Mouse (Mus musculus): Measurements from ENCODE around the gene Krtap4-7. TPM values are rescaled to one million over a fixed set of nuclear protein-coding genes. Genes with fewer than 3 reads are reported as not detected.
"Not testable (repeated sequence)": the region's sequence is repeated elsewhere in the genome, so short reads cannot be mapped to it uniquely, and the experiment has no call there.

Krtap4-7 gene
- polyA plus RNA-seq (2015; fragmentation: Nextera tagmentation; extraction: Ambion mirVana) = not detected in 2 replicates

DNA sequence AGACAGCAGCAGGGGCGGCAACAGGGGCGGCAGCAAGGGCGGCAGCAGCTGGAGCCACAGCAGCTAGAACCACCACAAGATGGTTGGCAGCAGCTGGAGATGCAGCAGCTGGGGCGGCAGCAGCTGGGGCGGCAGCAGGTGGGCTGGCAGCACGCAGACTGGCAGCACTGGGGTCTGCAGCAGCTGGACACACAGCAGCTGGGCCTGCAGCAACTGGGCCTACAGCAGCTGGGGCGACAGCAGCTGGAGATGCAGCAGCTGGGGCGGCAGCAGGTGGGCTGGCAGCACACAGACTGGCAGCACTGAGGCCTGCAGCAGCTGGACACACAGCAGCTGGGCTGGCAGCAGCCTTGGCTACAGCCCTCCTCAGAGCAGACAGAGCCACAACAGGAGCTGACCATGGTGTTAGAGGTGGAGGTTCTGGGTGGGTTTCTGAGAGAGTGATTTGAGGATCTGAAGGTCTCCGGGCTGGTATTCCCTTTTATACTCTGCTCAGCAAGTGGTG, at the start of gene Krtap4-7:
TSS of gene Krtap4-7 (minus strand) at position 455 of the 505 bp plus-strand sequence.
- ATAC-seq (replicated peaks; ENCODE audit: insufficient number of reproducible peaks, insufficient read depth, low FRiP score, low read depth); H3K27ac ChIP-seq; H3K4me2 ChIP-seq; H3K4me1 ChIP-seq (replicated peaks); H3K9ac ChIP-seq; H3K4me3 ChIP-seq; H3K36me3 ChIP-seq; H3K27me3 ChIP-seq; H3K9me3 ChIP-seq (replicated peaks): not testable (repeated sequence)
- WGBS = 74% methylated on average over 9 of the region's 9 CpGs

DNA sequence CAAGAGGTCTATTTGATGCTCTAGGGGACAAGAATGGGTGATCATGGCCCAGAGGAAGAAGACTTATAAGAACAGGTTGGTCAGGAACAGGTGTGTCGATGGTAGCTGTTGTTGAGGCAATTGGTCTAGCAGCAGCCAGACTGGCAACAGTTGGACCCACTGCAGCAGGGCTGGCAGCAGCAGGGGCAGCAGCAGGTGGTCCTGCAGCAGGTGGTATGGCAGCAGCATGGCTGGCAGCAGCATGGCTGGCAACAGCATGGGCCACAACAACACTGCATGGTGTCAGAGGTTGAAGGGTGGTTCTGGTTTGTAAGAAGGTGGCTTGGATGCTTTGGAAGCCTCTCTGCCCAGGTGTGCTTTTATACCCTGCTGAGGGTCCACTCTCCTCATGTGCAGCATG, 46.6 kb upstream of the Krtap4-7 start, which contains the start of gene Gm14190:
TSS of gene Gm14190 (minus strand) at position 278 of the 400 bp plus-strand sequence.
- H3K4me1 ChIP-seq (replicated peaks) = no peaks in the 10 kb centered on the region
- H3K27ac ChIP-seq = no peak within 1 kb of the TSS
- WGBS = 76% methylated on average over 1 of the region's 1 CpGs
- H3K27me3 ChIP-seq = no peaks in the 10 kb centered on the region
- no peak within 1 kb of the TSS for H3K4me2 ChIP-seq
- H3K36me3 ChIP-seq = no peaks in the 10 kb centered on the region
- no peaks in the 10 kb centered on the region for H3K9me3 ChIP-seq (replicated peaks)
- no peak for ATAC-seq (replicated peaks; ENCODE audit: insufficient number of reproducible peaks, insufficient read depth, low FRiP score, low read depth)
- no peak within 1 kb of the TSS for H3K9ac ChIP-seq
- no peak within 1 kb of the TSS for H3K4me3 ChIP-seq

DNA sequence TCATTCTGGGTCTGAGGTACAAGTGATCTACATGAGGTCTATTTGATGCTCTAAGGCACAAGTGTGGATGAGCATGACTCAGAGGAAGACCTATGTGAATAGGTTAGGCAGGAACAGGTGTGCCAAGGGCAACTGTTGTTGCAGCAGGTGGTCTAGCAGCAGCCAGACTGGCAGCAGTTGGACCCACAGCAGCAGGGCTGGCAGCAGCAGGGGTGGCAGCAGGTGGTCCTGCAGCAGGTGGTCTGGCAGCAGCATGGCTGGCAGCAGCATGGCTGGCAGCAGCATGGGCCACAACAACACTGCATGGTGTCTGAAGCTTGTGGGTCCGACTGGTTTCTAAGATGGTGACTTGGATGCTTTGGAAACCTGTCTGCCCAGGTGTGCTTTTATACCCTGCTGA, 41.3 kb upstream of the Krtap4-7 start:
- not testable (repeated sequence) for H3K4me2 ChIP-seq; H3K4me1 ChIP-seq (replicated peaks); H3K27me3 ChIP-seq; H3K9me3 ChIP-seq (replicated peaks); H3K4me3 ChIP-seq; H3K36me3 ChIP-seq; H3K27ac ChIP-seq; ATAC-seq (replicated peaks; ENCODE audit: insufficient number of reproducible peaks, insufficient read depth, low FRiP score, low read depth); H3K9ac ChIP-seq
- WGBS = 56% methylated on average over 1 of the region's 1 CpGs

DNA sequence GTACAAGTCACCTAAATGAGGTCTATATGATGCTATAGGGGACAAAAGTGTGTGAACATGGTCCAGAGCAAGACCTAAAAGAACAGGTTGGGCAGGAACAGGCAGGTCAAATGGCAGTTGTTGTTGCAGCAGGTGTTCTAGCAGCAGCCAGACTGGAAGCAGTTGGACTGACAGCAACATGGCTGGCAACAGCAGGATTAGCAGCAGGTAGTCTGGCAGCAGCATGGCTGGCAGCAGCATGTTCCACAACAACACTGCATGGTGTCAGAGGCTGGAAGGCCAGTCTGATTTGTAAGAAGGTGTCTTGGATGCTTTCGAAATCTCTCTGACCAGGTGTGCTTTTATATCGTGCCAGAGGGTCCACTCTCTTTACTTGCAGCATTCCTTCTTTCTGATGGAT, 39.6 kb upstream of the Krtap4-7 start:
- ATAC-seq (replicated peaks; ENCODE audit: insufficient number of reproducible peaks, insufficient read depth, low FRiP score, low read depth) = no peak
- H3K4me3 ChIP-seq = no peak overlapping the region
- 85% methylated on average over 2 of the region's 2 CpGs for WGBS
- no peaks in the 10 kb centered on the region for H3K9me3 ChIP-seq (replicated peaks)
- H3K36me3 ChIP-seq = no peaks in the 10 kb centered on the region
- no peak overlapping the region for H3K4me2 ChIP-seq
- H3K27ac ChIP-seq = no peak overlapping the region
- H3K9ac ChIP-seq = no peak overlapping the region
- no peaks in the 10 kb centered on the region for H3K4me1 ChIP-seq (replicated peaks)
- H3K27me3 ChIP-seq = no peaks in the 10 kb centered on the region

DNA sequence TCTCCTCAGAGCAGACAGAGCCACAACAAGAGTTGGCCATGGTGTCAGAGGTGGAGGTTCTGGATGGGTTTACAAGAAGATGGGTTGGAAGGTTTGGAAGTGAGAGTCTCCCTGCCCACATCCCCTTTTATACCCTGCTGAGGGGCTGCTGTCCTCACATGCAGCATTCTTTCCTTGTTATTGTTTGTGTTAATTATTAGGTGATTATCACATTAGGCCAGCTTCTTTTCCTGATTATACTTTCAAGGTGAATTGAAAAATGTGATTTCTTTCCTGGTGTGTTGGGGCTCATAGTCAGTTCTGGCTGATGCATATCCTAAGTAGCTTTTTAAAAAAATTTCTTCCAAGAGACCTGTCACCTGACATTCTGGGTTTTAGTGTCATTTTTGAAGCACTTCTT, 22.0 kb upstream of the Krtap4-7 start, which contains the start of gene Krtap4-6:
TSS of gene Krtap4-6 (minus strand) at position 101 of the 400 bp plus-strand sequence.
- no peaks in the 10 kb centered on the region for H3K9me3 ChIP-seq (replicated peaks)

DNA sequence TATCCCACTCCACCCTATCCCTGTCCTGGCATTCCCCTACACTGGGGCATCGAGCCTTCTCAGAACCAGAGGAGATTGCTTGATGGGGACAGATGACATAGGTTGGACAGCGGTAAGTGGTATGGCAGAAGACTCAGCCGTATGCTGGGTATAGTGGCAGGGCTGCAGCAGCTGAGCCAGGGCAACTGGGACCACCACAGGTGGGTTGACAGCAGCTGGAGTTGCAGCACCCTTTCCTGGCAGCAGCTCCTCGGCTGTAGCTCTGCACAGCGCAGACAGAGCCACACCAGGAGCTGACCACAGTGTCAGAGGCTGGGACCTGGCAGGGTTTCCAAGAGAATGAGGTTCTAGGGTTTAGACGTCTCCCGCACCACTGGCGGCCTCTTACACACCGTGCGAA, 18.9 kb upstream of the Krtap4-7 start:
- H3K4me3 ChIP-seq = no peak overlapping the region
- no peak overlapping the region for H3K4me2 ChIP-seq
- 79% methylated on average over 10 of the region's 10 CpGs for WGBS
- H3K4me1 ChIP-seq (replicated peaks) = no peaks in the 10 kb centered on the region
- no peak for ATAC-seq (replicated peaks; ENCODE audit: insufficient number of reproducible peaks, insufficient read depth, low FRiP score, low read depth)
- no peak overlapping the region for H3K27ac ChIP-seq
- no peaks in the 10 kb centered on the region for H3K27me3 ChIP-seq
- H3K9ac ChIP-seq = no peak overlapping the region
- no peaks in the 10 kb centered on the region for H3K36me3 ChIP-seq
- H3K9me3 ChIP-seq (replicated peaks) = no peaks in the 10 kb centered on the region

More for the DNA sequence above, 22.0 kb upstream of the Krtap4-7 start, which contains the start of gene Krtap4-6:
- no peak within 1 kb of the TSS for H3K4me2 ChIP-seq
- ATAC-seq (replicated peaks; ENCODE audit: insufficient number of reproducible peaks, insufficient read depth, low FRiP score, low read depth) = no peak
- H3K36me3 ChIP-seq = no peaks in the 10 kb centered on the region
- H3K9ac ChIP-seq = no peak within 1 kb of the TSS
- no peak within 1 kb of the TSS for H3K4me3 ChIP-seq
- no peaks in the 10 kb centered on the region for H3K4me1 ChIP-seq (replicated peaks)
- no peak within 1 kb of the TSS for H3K27ac ChIP-seq
- H3K27me3 ChIP-seq = no peaks in the 10 kb centered on the region

DNA sequence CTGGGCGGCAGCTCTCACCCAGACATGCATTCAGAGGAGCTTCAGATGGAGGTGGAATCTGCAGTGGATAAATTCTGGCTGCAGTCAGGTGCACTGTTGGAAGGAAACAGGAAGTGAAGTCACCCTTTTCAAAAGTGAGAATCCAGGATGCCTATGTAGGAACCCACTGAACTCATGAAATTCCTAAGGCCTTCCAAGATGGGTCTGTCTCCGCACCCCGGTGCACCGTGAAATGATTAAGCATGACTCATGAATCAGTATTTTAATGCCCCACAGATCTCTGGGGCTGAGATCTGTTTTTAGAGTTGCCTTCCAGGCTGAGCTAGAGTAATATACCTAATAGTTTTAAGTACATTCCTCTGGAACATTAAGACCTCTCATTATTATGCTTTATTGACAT, 15.4 kb upstream of the Krtap4-7 start:
- H3K4me3 ChIP-seq = no peak overlapping the region
- no peak overlapping the region for H3K4me2 ChIP-seq
- ATAC-seq (replicated peaks; ENCODE audit: insufficient number of reproducible peaks, insufficient read depth, low FRiP score, low read depth) = no peak
- no peaks in the 10 kb centered on the region for H3K9me3 ChIP-seq (replicated peaks)
- H3K9ac ChIP-seq = no peak overlapping the region
- H3K27ac ChIP-seq = no peak overlapping the region
- no peaks in the 10 kb centered on the region for H3K4me1 ChIP-seq (replicated peaks)
- H3K27me3 ChIP-seq = no peaks in the 10 kb centered on the region
- H3K36me3 ChIP-seq = no peaks in the 10 kb centered on the region
- 66% methylated on average over 4 of the region's 4 CpGs for WGBS

DNA sequence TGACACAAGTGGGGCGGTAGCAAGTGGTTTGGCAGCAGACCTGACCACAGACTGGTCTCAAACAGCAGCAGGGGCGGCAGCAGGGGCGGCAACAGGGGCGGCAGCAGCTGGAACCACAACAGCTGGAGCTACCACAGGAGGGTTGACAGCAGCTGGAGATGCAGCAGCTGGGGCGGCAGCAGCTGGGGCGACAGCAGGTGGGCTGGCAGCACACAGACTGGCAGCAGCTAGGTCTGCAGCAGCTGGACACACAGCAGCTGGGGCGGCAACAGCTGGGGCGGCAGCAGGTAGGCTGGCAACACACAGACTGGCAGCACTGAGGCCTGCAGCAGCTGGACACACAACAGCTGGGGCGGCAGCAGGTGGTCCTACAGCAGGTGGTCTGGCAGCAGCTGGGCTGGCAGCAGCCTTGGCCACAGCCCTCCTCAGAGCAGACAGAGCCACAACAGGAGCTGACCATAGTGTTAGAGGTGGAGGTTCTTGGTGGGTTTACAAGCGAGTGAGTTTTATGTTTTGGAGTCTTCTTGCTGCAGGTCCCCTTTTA, 14.7 kb upstream of the Krtap4-7 start, which contains the start of gene Gm11563:
TSS of gene Gm11563 (minus strand) at position 494 of the 544 bp plus-strand sequence.
- H3K4me3 ChIP-seq; H3K9me3 ChIP-seq (replicated peaks): not testable (repeated sequence)
- WGBS = 57% methylated on average over 10 of the region's 10 CpGs

DNA sequence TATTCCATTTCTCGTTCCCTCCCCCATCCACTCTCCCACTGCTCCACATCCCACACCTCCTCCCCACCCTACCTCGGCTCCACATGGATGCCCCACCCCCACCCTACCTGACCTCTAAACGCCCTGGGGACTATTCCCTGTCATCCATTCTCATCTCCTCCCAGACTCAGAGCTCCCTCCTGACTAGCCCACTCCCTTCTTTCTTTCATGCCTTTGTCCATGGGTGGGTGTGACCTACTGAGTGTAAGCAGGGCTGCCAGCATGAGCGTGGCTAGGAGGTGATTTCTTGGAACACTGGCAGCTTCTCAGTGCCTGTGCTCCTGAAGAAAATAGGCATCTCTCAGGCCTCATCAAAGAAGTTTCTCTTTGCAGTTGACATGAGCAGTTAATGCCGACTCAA, 13.2 kb upstream of the Krtap4-7 start:
- Histone ChIP-seq H3K27me3 (no peaks in the 10 kb centered on the region), H3K4me2 (no peak overlapping the region), H3K4me3 (no peak overlapping the region), H3K4me1 (replicated peaks) (no peaks in the 10 kb centered on the region), H3K27ac (no peak overlapping the region), H3K9me3 (replicated peaks) (no peaks in the 10 kb centered on the region), H3K36me3 (no peaks in the 10 kb centered on the region), H3K9ac (no peak overlapping the region)
- WGBS = 49% methylated on average over 5 of the region's 5 CpGs
- no peak for ATAC-seq (replicated peaks; ENCODE audit: insufficient number of reproducible peaks, insufficient read depth, low FRiP score, low read depth)

More for the DNA sequence above, 14.7 kb upstream of the Krtap4-7 start, which contains the start of gene Gm11563:
- H3K27ac ChIP-seq; ATAC-seq (replicated peaks; ENCODE audit: insufficient number of reproducible peaks, insufficient read depth, low FRiP score, low read depth); H3K36me3 ChIP-seq; H3K9ac ChIP-seq; H3K4me1 ChIP-seq (replicated peaks); H3K4me2 ChIP-seq; H3K27me3 ChIP-seq: not testable (repeated sequence)

DNA sequence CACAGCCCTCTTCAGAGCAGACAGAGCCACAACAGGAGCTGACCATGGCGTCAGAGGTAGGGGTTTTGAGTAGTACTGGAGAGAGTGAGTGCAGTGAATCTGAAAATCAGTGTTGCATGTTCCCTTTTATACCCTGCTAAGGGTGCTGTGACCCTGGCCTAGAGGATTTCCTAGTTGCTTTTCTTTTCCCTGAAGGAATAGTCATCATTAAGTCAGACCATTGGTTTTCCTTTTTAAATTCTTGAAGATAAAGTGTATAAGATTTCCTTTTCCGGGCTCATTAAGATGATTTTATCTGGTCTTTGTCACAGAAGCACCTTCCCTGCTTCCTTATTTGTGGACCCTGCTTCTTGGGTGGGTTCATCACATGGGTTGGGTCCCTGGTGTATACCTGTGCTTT, 6.2 kb upstream of the Krtap4-7 start, which contains the start of gene Gm11555:
TSS of gene Gm11555 (minus strand) at position 101 of the 400 bp plus-strand sequence.
- Histone ChIP-seq H3K4me2 (no peak within 1 kb of the TSS), H3K27me3 (no peaks in the 10 kb centered on the region), H3K4me3 (no peak within 1 kb of the TSS), H3K9ac (no peak within 1 kb of the TSS), H3K27ac (no peak within 1 kb of the TSS), H3K9me3 (replicated peaks) (no peaks in the 10 kb centered on the region), H3K36me3 (no peaks in the 10 kb centered on the region), H3K4me1 (replicated peaks) (no peaks in the 10 kb centered on the region)
- WGBS = 73% methylated on average over 2 of the region's 2 CpGs
- ATAC-seq (replicated peaks; ENCODE audit: insufficient number of reproducible peaks, insufficient read depth, low FRiP score, low read depth) = no peak

DNA sequence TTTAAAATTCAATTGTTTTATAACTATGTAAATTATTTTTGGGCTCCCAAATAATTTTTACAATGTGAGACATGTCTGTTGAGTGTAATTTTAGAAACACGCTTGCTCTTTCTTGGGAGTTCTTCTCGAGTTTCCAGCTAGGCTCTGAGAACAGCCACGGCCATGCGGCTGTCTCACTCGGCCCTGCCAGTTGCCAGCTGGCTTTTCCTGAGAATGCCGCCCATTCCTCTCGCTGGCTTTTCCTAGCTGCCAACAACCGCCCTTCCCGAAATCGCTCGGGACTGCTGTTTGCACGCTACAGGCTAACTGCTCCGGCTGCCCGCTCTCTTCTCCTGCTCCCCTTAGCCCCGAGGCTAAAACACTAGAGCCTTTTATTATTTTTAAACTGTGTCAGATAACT, 2.6 kb upstream of the Krtap4-7 start:
- ATAC-seq (replicated peaks; ENCODE audit: insufficient number of reproducible peaks, insufficient read depth, low FRiP score, low read depth) = no peak
- Histone ChIP-seq H3K4me1 (replicated peaks) (no peaks in the 10 kb centered on the region), H3K36me3 (no peaks in the 10 kb centered on the region), H3K4me2 (no peak overlapping the region), H3K9me3 (replicated peaks) (no peaks in the 10 kb centered on the region), H3K9ac (no peak overlapping the region), H3K4me3 (no peak overlapping the region), H3K27me3 (no peaks in the 10 kb centered on the region), H3K27ac (no peak overlapping the region)
- 77% methylated on average over 15 of the region's 15 CpGs for WGBS

DNA sequence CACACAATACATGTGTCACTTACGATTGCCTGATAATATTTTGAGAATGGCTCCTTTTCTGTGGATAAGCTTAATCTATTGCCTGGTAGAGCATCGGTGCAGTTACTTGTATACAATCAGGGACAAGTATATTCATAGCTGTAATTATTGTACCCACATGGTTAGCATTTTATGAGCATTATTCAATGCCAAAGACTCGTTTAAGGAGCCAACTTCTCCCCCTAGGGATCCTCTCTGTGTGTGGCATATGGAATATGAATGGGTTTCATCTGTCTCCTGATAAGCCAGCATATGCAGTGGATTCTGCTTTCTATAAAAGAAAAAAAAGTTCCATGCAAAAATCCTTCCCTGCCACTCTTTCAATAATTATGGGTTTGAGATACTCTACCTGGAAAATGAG, 462 bp upstream of the Krtap4-7 start:
- H3K4me3 ChIP-seq = no peak overlapping the region
- no peak overlapping the region for H3K9ac ChIP-seq
- H3K36me3 ChIP-seq = no peaks in the 10 kb centered on the region
- 70% methylated on average over 3 of the region's 3 CpGs for WGBS
- no peaks in the 10 kb centered on the region for H3K27me3 ChIP-seq
- no peak overlapping the region for H3K27ac ChIP-seq
- H3K4me1 ChIP-seq (replicated peaks) = no peaks in the 10 kb centered on the region
- no peak overlapping the region for H3K4me2 ChIP-seq
- no peaks in the 10 kb centered on the region for H3K9me3 ChIP-seq (replicated peaks)
- no peak for ATAC-seq (replicated peaks; ENCODE audit: insufficient number of reproducible peaks, insufficient read depth, low FRiP score, low read depth)
